Mouse (Mus musculus) adrenal gland, postnatal 4 days (tissue): ENCODE results near the gene Dok4. TPM values are rescaled to one million over a fixed set of nuclear protein-coding genes. Genes with fewer than 3 reads are reported as not detected.
"Not testable (repeated sequence)": the region's sequence is repeated elsewhere in the genome, so short reads cannot be mapped to it uniquely, and the experiment has no call there.

ENCODE experiments used
- DNase-seq, 2 experiments: peaks; one replicate each; pipeline ENCODE4 v3.0.0; 2021 to 2022; ENCODE audit warnings: low spot score in 2 of 2, mixed read lengths in 2 of 2
- total RNA-seq, 2 experiments: library from RNA; stranded (reverse); gene quantifications; 2 replicates each; pipeline ENCODE4 v1.2.3; 2021

The Dok4 gene
- total RNA-seq, 2 experiments from 2014 or later = 21.5 to 24.9 TPM

DNA sequence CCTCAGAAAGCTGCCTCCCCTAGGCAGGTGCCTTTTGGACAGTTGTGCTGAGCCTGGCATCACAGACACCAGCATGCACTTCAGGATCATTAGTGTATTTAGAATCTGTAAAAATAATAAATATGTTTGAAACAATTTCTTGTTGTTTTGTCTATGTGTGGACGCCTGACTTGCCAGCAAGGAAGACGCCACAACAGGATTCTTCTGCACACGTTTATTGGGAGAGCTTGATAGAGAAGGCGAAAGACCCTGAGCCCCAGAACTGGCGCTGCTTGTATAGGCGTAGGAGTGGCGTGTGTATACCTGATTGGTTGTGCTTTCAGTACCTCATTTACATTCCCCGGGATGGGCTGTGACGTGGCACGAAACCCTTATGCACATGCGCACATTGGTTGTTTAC lies 21.4 kb downstream of the Dok4 start:
- not testable (repeated sequence) for DNase-seq

- no peak for DNase-seq
Observed at GRCm38 (mm10) chr8:94850049-94850448, 26.1 kb downstream of the Dok4 start.

- no peak for DNase-seq
Observed at GRCm38 (mm10) chr8:94841183-94841582, 34.9 kb downstream of the Dok4 start.

GRCm38 (mm10) chr8:94838600-94838999 lies 37.5 kb downstream of the Dok4 start:
- DNase-seq = peak; percentile 58 to 66

DNA sequence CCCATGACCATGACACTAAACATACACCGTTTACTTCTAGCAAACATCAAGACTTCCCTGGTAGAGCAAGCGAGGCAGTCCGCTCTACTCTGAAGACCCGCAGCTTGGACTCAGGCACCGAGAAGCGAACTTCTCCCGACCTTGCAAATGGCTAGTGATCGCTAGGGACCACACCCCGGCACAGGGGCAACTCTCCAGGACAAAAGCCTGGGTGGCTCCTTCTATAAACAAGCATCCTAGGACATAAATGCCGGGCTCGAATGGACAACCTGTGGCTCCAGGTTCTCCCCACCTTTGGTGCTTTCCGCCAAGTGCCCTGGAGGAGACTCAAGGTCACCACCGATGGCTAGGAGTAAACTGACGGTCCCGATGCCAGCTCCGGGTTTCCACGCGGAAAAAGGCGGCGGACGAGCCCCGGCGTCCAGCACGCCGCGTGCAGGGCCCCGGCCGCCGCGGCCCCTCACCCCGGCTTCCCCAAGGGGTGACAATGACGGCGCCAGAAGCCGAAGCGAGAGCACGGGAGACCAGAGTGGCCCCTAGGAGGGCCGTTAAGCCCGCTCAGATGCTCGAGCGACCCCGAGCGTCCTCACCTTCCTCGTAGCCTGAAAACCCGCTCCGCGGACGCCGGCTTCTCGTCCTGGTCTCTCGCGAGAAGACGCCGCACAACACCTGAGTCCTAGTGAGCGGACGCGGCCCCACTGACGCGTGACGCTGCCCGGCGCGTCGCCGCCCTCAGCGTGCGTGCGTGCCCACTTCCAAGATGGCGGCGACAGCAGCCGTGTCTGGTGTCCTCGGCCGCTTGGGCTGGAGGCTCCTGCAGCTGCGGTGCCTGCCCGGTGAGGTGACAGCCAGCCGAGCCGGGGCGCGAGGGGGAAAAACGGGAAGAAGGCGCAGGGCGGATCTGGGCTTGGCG lies 38.2 kb downstream of the Dok4 start, which contains the start of the genes Coq9 and Ciapin1:
Gene Coq9 (plus strand): TSS at position 660 of the 913 bp plus-strand sequence.
Gene Ciapin1 (minus strand): TSS at position 697 of the 913 bp plus-strand sequence.
- DNase-seq = peak; percentile 77 to 91

GRCm38 (mm10) chr8:94836456-94837240 lies 39.5 kb downstream of the Dok4 start:
- no peak for DNase-seq

DNA sequence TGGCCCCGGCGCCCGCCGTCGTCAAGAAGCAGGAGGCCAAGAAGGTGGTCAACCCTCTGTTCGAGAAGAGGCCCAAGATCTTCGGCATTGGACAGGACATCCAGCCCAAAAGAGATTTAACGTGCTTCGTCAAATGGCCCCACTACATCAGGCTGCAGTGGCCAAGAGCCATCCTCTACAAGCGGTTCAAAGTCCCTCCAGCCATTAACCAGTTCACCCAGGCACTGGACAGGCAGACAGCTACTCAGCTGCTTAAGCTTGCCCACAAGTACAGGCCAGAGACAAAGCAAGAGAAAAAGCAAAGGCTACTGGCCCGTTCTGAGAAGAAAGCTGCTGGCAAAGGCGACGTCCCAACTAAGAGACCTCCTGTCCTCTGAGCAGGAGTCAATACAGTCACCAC lies 40.4 kb downstream of the Dok4 start:
- not testable (repeated sequence) for DNase-seq

- DNase-seq = not testable (repeated sequence)
Observed at GRCm38 (mm10) chr8:94833901-94834405, 42.2 kb downstream of the Dok4 start.

DNA sequence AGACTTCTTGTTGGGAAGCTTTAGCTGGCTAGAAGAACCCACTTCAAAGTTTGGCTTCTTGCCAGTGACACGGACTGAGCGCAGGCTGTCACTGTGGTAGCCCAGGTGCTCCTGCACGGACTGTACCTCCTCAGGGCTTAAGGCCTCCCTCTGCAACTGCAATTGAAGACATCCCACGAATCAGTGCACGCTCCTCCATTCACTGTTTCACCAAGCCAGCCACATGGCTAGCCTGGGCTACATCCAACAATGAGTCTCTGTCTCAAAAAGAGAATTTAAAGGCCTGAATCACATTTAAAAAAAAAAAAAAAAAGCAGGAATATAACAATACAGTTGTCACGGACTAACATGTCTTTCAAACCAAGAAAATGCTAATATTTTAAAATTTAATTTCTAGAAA lies 47.8 kb downstream of the Dok4 start:
- DNase-seq = no peak

DNA sequence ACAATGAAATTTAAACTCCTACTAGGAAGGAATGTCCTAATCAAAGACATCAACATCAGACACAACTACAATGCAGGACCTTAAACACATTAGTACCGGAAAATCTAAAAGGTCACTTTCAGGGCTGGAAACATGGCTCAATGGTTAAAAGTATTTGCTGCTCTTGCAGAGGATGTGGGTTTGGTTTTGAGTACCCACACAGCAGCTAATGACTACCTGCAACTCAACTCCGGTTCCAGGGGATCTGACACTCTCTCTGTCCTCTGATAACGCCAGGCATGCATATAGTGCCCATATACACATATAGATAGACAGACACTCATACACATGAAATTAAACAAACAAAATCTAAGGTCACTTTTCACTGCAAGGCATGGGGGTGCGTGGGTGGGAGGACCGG lies 49.9 kb downstream of the Dok4 start:
- no peak for DNase-seq

DNA sequence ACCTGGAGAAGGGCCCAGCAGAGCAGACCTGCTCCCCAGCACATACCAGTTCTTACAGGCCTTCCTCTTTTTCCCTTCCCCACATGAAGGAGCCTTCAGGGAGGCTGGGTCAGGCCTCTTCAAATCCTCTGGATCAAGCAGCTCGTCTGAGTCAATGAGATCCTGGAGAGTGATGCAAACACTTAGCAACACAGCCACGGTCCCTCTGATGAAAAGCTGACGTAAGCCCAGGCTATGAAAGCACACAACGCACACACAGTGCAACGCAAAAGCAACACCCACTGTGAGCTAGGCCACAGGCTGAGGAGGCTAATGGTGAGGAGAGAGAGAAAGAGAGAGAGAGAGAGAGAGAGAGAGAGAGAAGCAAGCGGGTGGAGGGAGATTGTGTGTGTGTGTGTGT lies 51.0 kb downstream of the Dok4 start:
- no peak for DNase-seq

- DNase-seq = peak in 1 of 2 experiments; percentile 46
Observed at GRCm38 (mm10) chr8:94822637-94823560, 53.2 kb downstream of the Dok4 start.

GRCm38 (mm10) chr8:94821381-94821780 lies 54.7 kb downstream of the Dok4 start:
- DNase-seq = no peak

DNA sequence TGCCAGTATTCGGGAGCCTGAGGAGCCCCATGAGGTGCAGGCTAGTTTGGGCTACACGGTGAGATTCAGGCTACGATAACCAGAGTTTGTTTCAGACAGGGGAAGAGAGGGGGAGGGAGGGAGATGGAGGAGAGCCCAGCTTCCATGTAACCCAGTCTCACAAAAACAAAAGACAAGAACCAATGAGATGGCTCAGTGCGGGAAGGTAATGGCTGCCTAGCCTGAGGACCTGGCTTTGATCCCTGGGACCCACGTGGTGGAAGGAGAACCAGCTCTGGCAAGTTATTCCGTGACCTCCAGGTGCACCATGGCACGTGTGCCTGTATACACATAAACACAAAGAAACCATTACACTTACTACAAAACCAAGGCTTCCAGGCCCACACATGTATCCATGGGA lies 55.6 kb downstream of the Dok4 start:
- DNase-seq = no peak

- DNase-seq = no peak
Observed at GRCm38 (mm10) chr8:94819671-94820179, 56.4 kb downstream of the Dok4 start.

- DNase-seq = no peak
Observed at GRCm38 (mm10) chr8:94817933-94818332, 58.2 kb downstream of the Dok4 start.

DNA sequence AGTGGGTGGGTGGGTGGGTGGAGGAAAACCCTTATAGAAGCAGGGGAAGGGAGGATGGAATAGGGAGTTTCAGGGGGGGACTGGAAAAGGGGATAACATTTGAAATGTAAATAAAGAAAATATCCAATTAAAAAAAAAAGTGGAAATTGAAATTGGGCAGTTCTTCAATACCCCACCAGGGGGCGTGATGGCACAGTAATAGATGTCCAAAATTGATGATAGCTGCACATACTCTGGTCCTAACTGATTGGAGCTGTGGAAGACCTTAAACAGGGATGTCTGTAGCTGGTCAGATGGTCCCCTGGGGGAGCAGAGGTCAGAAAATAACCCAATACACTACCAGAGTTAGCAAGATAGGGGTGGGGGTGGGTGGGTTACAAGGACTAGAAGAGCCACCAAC lies 61.6 kb downstream of the Dok4 start:
- DNase-seq = no peak
